Mouse (Mus musculus): ENCODE results near the gene Caps2. TPM values are rescaled to one million over a fixed set of nuclear protein-coding genes. Genes with fewer than 3 reads are reported as not detected.
"Not testable (repeated sequence)": the region's sequence is repeated elsewhere in the genome, so short reads cannot be mapped to it uniquely, and the experiment has no call there.

The Caps2 gene
- total and polyA plus RNA-seq, 2 experiments: not detected

- WGBS: 91% methylated on average over 5 of the region's 5 CpGs
- H3K4me1 ChIP-seq (ENCODE audit: control insufficient read depth, insufficient read depth, low read length); DNase-seq (ENCODE audit: extremely low read depth, low read depth, low spot score); H3K27ac ChIP-seq (replicated peaks; ENCODE audit: insufficient read depth, low read depth, low read length); H3K9ac ChIP-seq (ENCODE audit: low read depth, low read length); H3K4me3 ChIP-seq (ENCODE audit: insufficient read depth, low read depth, low read length); H3K36me3 ChIP-seq (ENCODE audit: control insufficient read depth, insufficient read depth, low read length); H3K79me2 ChIP-seq (ENCODE audit: control insufficient read depth, insufficient read depth, low read length); H3K27me3 ChIP-seq (ENCODE audit: control insufficient read depth, insufficient read depth, low read length): not testable (repeated sequence)
These were observed 72.0 kb downstream of the Caps2 start for GRCm38 (mm10) chr10:112235396-112235940.

- Histone ChIP-seq H3K4me1 (ENCODE audit: control insufficient read depth, insufficient read depth, low read length) (no peaks in the 10 kb centered on the region), H3K4me3 (ENCODE audit: insufficient read depth, low read depth, low read length) (no peak overlapping the region), H3K9ac (ENCODE audit: low read depth, low read length) (no peak overlapping the region), H3K36me3 (ENCODE audit: control insufficient read depth, insufficient read depth, low read length) (no peaks in the 10 kb centered on the region), H3K79me2 (ENCODE audit: control insufficient read depth, insufficient read depth, low read length) (no peaks in the 10 kb centered on the region), H3K27me3 (ENCODE audit: control insufficient read depth, insufficient read depth, low read length) (no peaks in the 10 kb centered on the region), H3K27ac (replicated peaks; ENCODE audit: insufficient read depth, low read depth, low read length) (no peak overlapping the region)
- 87% methylated on average over 2 of the region's 2 CpGs for WGBS
- no peak for TF ChIP-seq POLR2A (IDR thresholded peaks at IDR 0.05; ENCODE audit: extremely low read depth, insufficient read depth, low read length)
- no peak for TF ChIP-seq CTCF (IDR thresholded peaks at IDR 0.05; ENCODE audit: low read depth, low read length)
- DNase-seq (ENCODE audit: extremely low read depth, low read depth, low spot score): no peak
These were observed 84.9 kb downstream of the Caps2 start for GRCm38 (mm10) chr10:112248273-112248672.

- no peak overlapping the region for H3K9ac ChIP-seq (ENCODE audit: low read depth, low read length)
- WGBS: 78% methylated on average over 3 of the region's 3 CpGs
- no peaks in the 10 kb centered on the region for H3K79me2 ChIP-seq (ENCODE audit: control insufficient read depth, insufficient read depth, low read length)
- TF ChIP-seq CTCF (IDR thresholded peaks at IDR 0.05; ENCODE audit: low read depth, low read length) (no peak), POLR2A (IDR thresholded peaks at IDR 0.05; ENCODE audit: extremely low read depth, insufficient read depth, low read length) (no peak)
- no peaks in the 10 kb centered on the region for H3K4me1 ChIP-seq (ENCODE audit: control insufficient read depth, insufficient read depth, low read length)
- H3K36me3 ChIP-seq (ENCODE audit: control insufficient read depth, insufficient read depth, low read length): no peaks in the 10 kb centered on the region
- H3K4me3 ChIP-seq (ENCODE audit: insufficient read depth, low read depth, low read length): no peak overlapping the region
- no peak overlapping the region for H3K27ac ChIP-seq (replicated peaks; ENCODE audit: insufficient read depth, low read depth, low read length)
- H3K27me3 ChIP-seq (ENCODE audit: control insufficient read depth, insufficient read depth, low read length): peaks cover 3% of the 10 kb centered on the region; the same call in 1 of the 2 replicates
- no peak for DNase-seq (ENCODE audit: extremely low read depth, low read depth, low spot score)
These were observed 100.0 kb downstream of the Caps2 start for GRCm38 (mm10) chr10:112263467-112263866.

Other genes with a start within 250 kb of the Caps2 start
- 13.2 and 13.6 TPM in 2 replicates for gene Krr1, start 191.0 kb upstream of the Caps2 start, total RNA-seq (2014; rRNA removed)
- gene Krr1, start 191.0 kb upstream of the Caps2 start, polyA plus RNA-seq (2012; rRNA removed): 2.6 and 3.0 TPM in 2 replicates
- 1.0 and 3.2 TPM in 2 replicates for gene Glipr1, start 161.0 kb upstream of the Caps2 start, total RNA-seq (2014; rRNA removed)
- gene Glipr1, start 161.0 kb upstream of the Caps2 start, polyA plus RNA-seq (2012; rRNA removed): 0.32 and 0.90 TPM in 2 replicates
- gene Glipr1l1, start 103.4 kb upstream of the Caps2 start, total RNA-seq (2014; rRNA removed): not detected in 2 replicates
- not detected in 2 replicates for gene Glipr1l1, start 103.4 kb upstream of the Caps2 start, polyA plus RNA-seq (2012; rRNA removed)
- gene Glipr1l2, start 80.3 kb upstream of the Caps2 start, total RNA-seq (2014; rRNA removed): not detected in 2 replicates
- not detected in 2 replicates for gene Glipr1l2, start 80.3 kb upstream of the Caps2 start, polyA plus RNA-seq (2012; rRNA removed)
- gene Glipr1l3, start 3.3 kb upstream of the Caps2 start, total RNA-seq (2014; rRNA removed): not detected in 2 replicates
- gene Glipr1l3, start 3.3 kb upstream of the Caps2 start, polyA plus RNA-seq (2012; rRNA removed): not detected in 2 replicates
- under 0.01 and 0.07 TPM in 2 replicates for gene Kcnc2, start 107.5 kb downstream of the Caps2 start, total RNA-seq (2014; rRNA removed)
- not detected in 2 replicates for gene Kcnc2, start 107.5 kb downstream of the Caps2 start, polyA plus RNA-seq (2012; rRNA removed)

Measured in liver, adult 2 months (tissue).